Mouse (Mus musculus) B cell, adult (primary cell): ENCODE measurements around the gene Gpr174. TPM values are rescaled to one million over a fixed set of nuclear protein-coding genes. Genes with fewer than 3 reads are reported as not detected.

ENCODE experiments used
- total RNA-seq: library from RNA; stranded (reverse); gene quantifications from 4 replicates; pipeline ENCODE4 v1.2.4, GENCODE M21; 2023; ENCODE audit not compliant: inconsistent age

Gene Gpr174
- 80.2 to 90.9 TPM (median 83.7 TPM) in 4 replicates for total RNA-seq

GRCm38 (mm10) chrX:107255486-107256227 lies at the start of gene Gpr174:
Gene Gpr174 (plus strand): TSS chrX:107255878.

Other genes with a start within 250 kb of the Gpr174 start
- gene P2ry10, start 167.4 kb upstream of the Gpr174 start, total RNA-seq, result 237 to 268 TPM (median 261 TPM) in 4 replicates
- gene P2ry10b, start 107.0 kb upstream of the Gpr174 start, total RNA-seq, result 33.3 to 37.6 TPM (median 35.4 TPM) in 4 replicates
- 2.5 to 3.9 TPM (median 3.5 TPM) in 4 replicates for gene Itm2a, start 147.5 kb downstream of the Gpr174 start, total RNA-seq